Mouse (Mus musculus) MEL-GATA-1-ER (cell line): ENCODE measurements around the gene Trir.

Experiments used
- DNase-seq: peaks from one replicate; pipeline ENCODE4 v3.0.0-alpha.2; 2012; ENCODE audit warnings: low read depth; ENCODE audit errors: extremely low read depth

Gene Trir

GRCm38 (mm10) chr8:85036381-85036717 is 9.7 kb downstream of the Trir start:
- no peak for DNase-seq

- peak; percentile 98 for DNase-seq
These were observed 10.2 kb downstream of the Trir start, which contains the start of gene Tnpo2 for GRCm38 (mm10) chr8:85036718-85037365. Gene Tnpo2, plus strand, starts transcription at chr8:85036915.

- peak; percentile 42 for DNase-seq
These were observed 10.7 kb downstream of the Trir start for GRCm38 (mm10) chr8:85037366-85037680.

GRCm38 (mm10) chr8:85037681-85038531 is 11.3 kb downstream of the Trir start:
- peak; percentile 26 for DNase-seq

- DNase-seq, result no peak
These were observed 17.0 kb downstream of the Trir start for GRCm38 (mm10) chr8:85043619-85044018.

- DNase-seq, result no peak
These were observed 30.7 kb downstream of the Trir start for GRCm38 (mm10) chr8:85057367-85057766.

GRCm38 (mm10) chr8:85059879-85060616 is 33.4 kb downstream of the Trir start, which contains the start of gene Fbxw9:
Gene Fbxw9, plus strand, starts transcription at chr8:85060055.
- peak; percentile 52 for DNase-seq

GRCm38 (mm10) chr8:85062603-85063002 is 36.0 kb downstream of the Trir start:
- DNase-seq, result no peak

- DNase-seq, result no peak
These were observed 38.6 kb downstream of the Trir start for GRCm38 (mm10) chr8:85065213-85065612.

GRCm38 (mm10) chr8:85067155-85067554 is 40.5 kb downstream of the Trir start:
- DNase-seq, result no peak

- no peak for DNase-seq
These were observed 41.4 kb downstream of the Trir start, which contains the start of gene Gm5741 for GRCm38 (mm10) chr8:85067982-85068381. Gene Gm5741, minus strand, starts transcription at chr8:85067982.

- no peak for DNase-seq
These were observed 44.4 kb downstream of the Trir start for GRCm38 (mm10) chr8:85071041-85071440.

- DNase-seq, result peak; percentile 86
These were observed 45.1 kb downstream of the Trir start, which contains the start of gene Dhps for GRCm38 (mm10) chr8:85071514-85072281. Gene Dhps, plus strand, starts transcription at chr8:85071757.

GRCm38 (mm10) chr8:85072364-85072929 is 45.8 kb downstream of the Trir start:
- DNase-seq, result no peak

GRCm38 (mm10) chr8:85073041-85073612 is 46.5 kb downstream of the Trir start:
- no peak for DNase-seq

- no peak for DNase-seq
These were observed 47.5 kb downstream of the Trir start for GRCm38 (mm10) chr8:85074167-85074566.

GRCm38 (mm10) chr8:85074617-85075016 is 48.0 kb downstream of the Trir start:
- no peak for DNase-seq

GRCm38 (mm10) chr8:85076001-85076400 is 49.4 kb downstream of the Trir start:
- DNase-seq, result no peak

- DNase-seq, result peak; percentile 70
These were observed 50.4 kb downstream of the Trir start for GRCm38 (mm10) chr8:85076993-85077392.
